Comparison of ENCODE assay signal across 8 mouse cellular contexts in the genomic region with DNA sequence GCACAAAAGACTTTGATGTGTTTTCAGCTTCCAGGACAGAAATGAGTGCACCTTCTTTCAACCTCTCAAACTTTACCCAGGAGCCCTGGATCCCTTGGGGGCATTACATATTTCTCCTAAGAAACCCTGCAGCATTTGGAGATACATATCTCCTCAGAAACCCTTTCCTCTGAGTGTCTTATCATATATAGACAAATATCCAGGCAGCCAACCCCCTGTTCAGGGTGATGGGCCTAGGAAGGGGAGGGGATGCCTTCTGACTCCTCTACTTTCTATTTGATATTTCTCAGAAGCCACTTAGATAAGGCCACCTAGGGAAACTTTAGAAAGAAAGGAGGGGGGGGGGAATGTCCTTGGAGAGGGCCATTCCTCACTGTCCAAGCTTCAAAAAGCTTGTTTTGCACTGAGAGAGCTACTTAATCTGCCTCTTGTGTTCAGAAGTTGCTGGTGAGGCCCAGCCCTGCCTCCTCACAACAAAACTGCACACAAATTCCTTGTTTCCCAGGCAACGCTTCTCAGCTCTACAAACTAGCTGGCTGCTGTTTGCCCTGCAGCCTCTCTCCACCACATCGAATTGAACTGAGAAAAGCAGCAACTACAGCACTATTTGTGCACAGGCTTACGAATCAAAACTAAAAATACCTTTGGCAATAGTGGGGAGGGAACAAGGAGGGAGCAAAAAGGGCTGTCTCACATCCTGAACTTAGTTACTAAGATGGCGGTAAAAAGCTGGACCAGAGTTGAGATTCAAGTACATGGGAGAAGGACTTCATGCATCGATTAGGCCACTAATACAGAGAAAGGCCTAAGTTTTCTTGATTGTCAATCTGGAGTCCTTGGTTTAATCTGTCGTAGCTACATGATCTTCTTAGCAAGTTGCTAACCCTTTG. TPM values are rescaled to one million over a fixed set of nuclear protein-coding genes. Genes with fewer than 3 reads are reported as not detected.
A peak's percentile ranks its signal among the peaks of the same experiment; 100 is the strongest.
DNase-seq lines count a peak whose midpoint lies in the region; ATAC-seq lines count a peak whose summit lies in the region.

No protein-coding gene starts in this region.

- no peak for DNase-seq in heart, postnatal 25 days (ENCODE audit: low spot score)
- DNase-seq in fibroblast of lung, adult 2 months (ENCODE audit: low read depth), result peak; percentile 8
- peak; percentile 24 for DNase-seq in kidney, adult 9 months
- no peak for DNase-seq in cerebellum, adult 18-20 months

- no peak overlapping the region for H3K4me2 ChIP-seq in heart, embryonic 11.5 days
- no peak overlapping the region for H3K4me2 ChIP-seq in limb, embryonic 13.5 days (replicated peaks)
- H3K4me2 ChIP-seq in neural tube, embryonic 15.5 days, result no peak overlapping the region

- no peaks in the 10 kb centered on the region for H3K36me3 ChIP-seq in heart, embryonic 11.5 days (ENCODE audit: control insufficient read depth, insufficient read depth, low read length)
- no peaks in the 10 kb centered on the region for H3K36me3 ChIP-seq in limb, embryonic 13.5 days
- H3K36me3 ChIP-seq in neural tube, embryonic 15.5 days, result no peaks in the 10 kb centered on the region

- H3K9ac ChIP-seq in heart, embryonic 11.5 days (ENCODE audit: low read depth, low read length), result no peak overlapping the region
- 0 out of 2 replicates have a peak overlapping the region, but pooled peaks have one; percentile 4 for H3K9ac ChIP-seq in limb, embryonic 13.5 days
- no peak overlapping the region for H3K9ac ChIP-seq in neural tube, embryonic 15.5 days (replicated peaks)

- 52% methylated on average over 6 of the region's 6 CpGs for WGBS in heart, embryonic 11.5 days (ENCODE audit: insufficient replicate concordance)
- 54% methylated on average over 6 of the region's 6 CpGs for WGBS in limb, embryonic 13.5 days
- WGBS in neural tube, embryonic 15.5 days, result 15% methylated on average over 6 of the region's 6 CpGs

- 0 out of 2 replicates have a peak overlapping the region, but pooled peaks have one; percentile 29 for H3K27ac ChIP-seq in heart, embryonic 11.5 days (ENCODE audit: low read depth, low read length)
- H3K27ac ChIP-seq in limb, embryonic 13.5 days, result no peak overlapping the region
- peak overlapping the region; percentile 73 for H3K27ac ChIP-seq in neural tube, embryonic 15.5 days (replicated peaks)

- no peaks in the 10 kb centered on the region for H3K9me3 ChIP-seq in heart, embryonic 11.5 days (replicated peaks; ENCODE audit: control insufficient read depth, low read length)
- no peaks in the 10 kb centered on the region for H3K9me3 ChIP-seq in limb, embryonic 13.5 days
- H3K9me3 ChIP-seq in neural tube, embryonic 15.5 days (replicated peaks), result no peaks in the 10 kb centered on the region

- no peak for ATAC-seq in heart, embryonic 11.5 days (replicated peaks; ENCODE audit: insufficient number of reproducible peaks, low FRiP score, low TSS enrichment)
- ATAC-seq in limb, embryonic 13.5 days (ENCODE audit: low FRiP score, low read depth), result peak; percentile 71; the same call in 1 of the 2 replicates
- ATAC-seq in neural tube, embryonic 15.5 days (ENCODE audit: low FRiP score), result peak; percentile 83
- no peak for ATAC-seq in CD4-positive, CD25-positive, alpha-beta regulatory T cell, adult 4 months

- intact Hi-C loops in heart, postnatal 25 days (cut with DNase I), result no loop called here

- peaks cover 3% of the 10 kb centered on the region; the same call in 1 of the 2 replicates for H3K4me1 ChIP-seq in heart, embryonic 11.5 days (ENCODE audit: control insufficient read depth, insufficient read depth, low read length)
- H3K4me1 ChIP-seq in limb, embryonic 13.5 days, result peaks cover 11% of the 10 kb centered on the region
- peaks cover 7% of the 10 kb centered on the region; the same call in 1 of the 2 replicates for H3K4me1 ChIP-seq in neural tube, embryonic 15.5 days

- no peak overlapping the region for H3K4me3 ChIP-seq in heart, embryonic 11.5 days (ENCODE audit: low read depth, low read length)
- H3K4me3 ChIP-seq in limb, embryonic 13.5 days, result no peak overlapping the region
- no peak overlapping the region for H3K4me3 ChIP-seq in neural tube, embryonic 15.5 days (replicated peaks)

- no peaks in the 10 kb centered on the region for H3K27me3 ChIP-seq in heart, embryonic 11.5 days (ENCODE audit: control insufficient read depth, insufficient read depth, low read length)
- H3K27me3 ChIP-seq in limb, embryonic 13.5 days, result no peaks in the 10 kb centered on the region
- H3K27me3 ChIP-seq in neural tube, embryonic 15.5 days (replicated peaks), result no peaks in the 10 kb centered on the region

RNA-seq across cellular contexts. Expression of gene Hepacam, which starts 7.6 kb away (rescaled TPM):
- not detected in 2 replicates for polyA plus RNA-seq in heart, embryonic 11.5 days (2014; fragmentation: Nextera tagmentation; extraction: Ambion mirVana)
- total RNA-seq in heart, postnatal 25 days (2021), result not detected
- polyA plus RNA-seq in limb, embryonic 13.5 days (2015; fragmentation: Nextera tagmentation; extraction: Ambion mirVana), result 0.11 TPM in 1 of 2 replicates, not detected in the other
- polyA plus RNA-seq in neural tube, embryonic 15.5 days (2015; fragmentation: Nextera tagmentation; extraction: Ambion mirVana), result 25.6 and 25.8 TPM in 2 replicates
- not detected for polyA plus RNA-seq in CD4-positive, CD25-positive, alpha-beta regulatory T cell, adult 4 months (2017; shearing (Covaris generic))

RNA-seq across cellular contexts. Expression of gene Ccdc15, which starts 11.3 kb away (rescaled TPM):
- polyA plus RNA-seq in heart, embryonic 11.5 days (2014; fragmentation: Nextera tagmentation; extraction: Ambion mirVana), result 3.4 and 5.3 TPM in 2 replicates
- total RNA-seq in heart, postnatal 25 days (2021), result 1 to 10 TPM; 1.3 to 1.5 TPM
- 8.0 and 9.1 TPM in 2 replicates for polyA plus RNA-seq in limb, embryonic 13.5 days (2015; fragmentation: Nextera tagmentation; extraction: Ambion mirVana)
- 6.4 and 7.7 TPM in 2 replicates for polyA plus RNA-seq in neural tube, embryonic 15.5 days (2015; fragmentation: Nextera tagmentation; extraction: Ambion mirVana)
- polyA plus RNA-seq in CD4-positive, CD25-positive, alpha-beta regulatory T cell, adult 4 months (2017; shearing (Covaris generic)), result 10 to 100 TPM in 1 of 2 experiments, 1 to 10 TPM in 1; 6.8 to 10.3 TPM

RNA-seq across cellular contexts. Expression of gene Robo4, which starts 42.1 kb away (rescaled TPM):
- 2.5 and 3.3 TPM in 2 replicates for polyA plus RNA-seq in heart, embryonic 11.5 days (2014; fragmentation: Nextera tagmentation; extraction: Ambion mirVana)
- 10 to 100 TPM; 29.7 to 30.1 TPM for total RNA-seq in heart, postnatal 25 days (2021)
- polyA plus RNA-seq in limb, embryonic 13.5 days (2015; fragmentation: Nextera tagmentation; extraction: Ambion mirVana), result 10.3 and 11.9 TPM in 2 replicates
- 5.4 and 6.2 TPM in 2 replicates for polyA plus RNA-seq in neural tube, embryonic 15.5 days (2015; fragmentation: Nextera tagmentation; extraction: Ambion mirVana)
- polyA plus RNA-seq in CD4-positive, CD25-positive, alpha-beta regulatory T cell, adult 4 months (2017; shearing (Covaris generic)), result not detected

Comparison
In these comparisons a context has a peak if more than half of its experiments do, and no peak if none do; other contexts are left out.
1. ATAC-seq: peak in limb, embryonic 13.5 days (single experiment) and neural tube, embryonic 15.5 days (single experiment); none in heart, embryonic 11.5 days (single experiment) and CD4-positive, CD25-positive, alpha-beta regulatory T cell, adult 4 months (single experiment).
2. DNase-seq: peak in fibroblast of lung, adult 2 months (single experiment) and kidney, adult 9 months (single experiment); none in heart, postnatal 25 days (single experiment) and cerebellum, adult 18-20 months (0 of 2).
3. RNA of gene Hepacam, which starts 7.6 kb away (polyA plus RNA-seq): 25.6 to 25.8 TPM in neural tube, embryonic 15.5 days; 0.11 TPM in limb, embryonic 13.5 days, not detected in heart, embryonic 11.5 days and not detected in CD4-positive, CD25-positive, alpha-beta regulatory T cell, adult 4 months; every median in the first group is over 10 times any median in the second.